Comparison of ENCODE assay signal across 7 mouse cellular contexts in the genomic region with DNA sequence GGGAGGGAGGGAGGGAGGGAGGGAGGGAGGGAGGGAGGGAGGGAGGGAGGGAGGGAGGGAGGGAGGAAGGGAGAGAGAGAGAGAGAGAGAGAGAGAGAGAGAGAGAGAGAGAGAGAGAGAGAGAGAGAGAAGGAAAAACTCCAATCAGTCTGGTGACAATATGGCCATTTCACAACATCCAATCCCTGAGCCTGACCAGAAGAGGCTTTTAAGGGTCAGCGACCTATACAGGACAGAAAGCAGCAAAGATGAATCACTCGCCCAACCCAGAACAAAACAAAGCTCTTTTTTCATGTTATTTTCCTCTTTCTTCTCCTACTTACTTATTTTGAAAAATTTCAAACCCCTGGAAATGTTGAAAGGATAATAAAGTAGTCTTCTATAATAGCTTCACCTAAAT.
DNase-seq lines count a peak whose midpoint lies in the region; ATAC-seq and TF ChIP-seq lines count a peak whose summit lies in the region.
"Not testable (repeated sequence)": the region's sequence is repeated elsewhere in the genome, so short reads cannot be mapped to it uniquely, and the experiment has no call there.

No protein-coding gene starts in this region.

- 48% methylated on average over 2 of the region's 2 CpGs for WGBS in forebrain, embryonic 10.5 days
- 34% methylated on average over 2 of the region's 2 CpGs for WGBS in forebrain, embryonic 14.5 days
- 58% methylated on average over 2 of the region's 2 CpGs for WGBS in hindbrain, embryonic 12.5 days
- 69% methylated on average over 2 of the region's 2 CpGs for WGBS in hindbrain, postnatal 0 days
- 45% methylated on average over 2 of the region's 2 CpGs for WGBS in midbrain, embryonic 13.5 days
- 59% methylated on average over 2 of the region's 2 CpGs for WGBS in midbrain, postnatal 0 days

- H3K9me3 ChIP-seq in forebrain, embryonic 10.5 days; forebrain, embryonic 14.5 days (replicated peaks; ENCODE audit: control insufficient read depth, low read length); hindbrain, embryonic 12.5 days (replicated peaks); hindbrain, postnatal 0 days (ENCODE audit: low read length); midbrain, embryonic 13.5 days; midbrain, postnatal 0 days (ENCODE audit: low read length): not testable (repeated sequence)

- not testable (repeated sequence) for TF ChIP-seq CTCF in hindbrain, postnatal 0 days (IDR thresholded peaks at IDR 0.05; ENCODE audit: low read depth); midbrain, postnatal 0 days (IDR thresholded peaks at IDR 0.05)

- H3K36me3 ChIP-seq in forebrain, embryonic 10.5 days (replicated peaks); forebrain, embryonic 14.5 days (ENCODE audit: control insufficient read depth, insufficient read depth, low read length); hindbrain, embryonic 12.5 days; hindbrain, postnatal 0 days (ENCODE audit: insufficient read depth, low read length); midbrain, embryonic 13.5 days; midbrain, postnatal 0 days (ENCODE audit: insufficient read depth, low read length): not testable (repeated sequence)

- peaks cover 20% of the 10 kb centered on the region for H3K4me1 ChIP-seq in forebrain, embryonic 10.5 days
- not testable (repeated sequence) for H3K4me1 ChIP-seq in forebrain, embryonic 14.5 days (ENCODE audit: control insufficient read depth, insufficient read depth, low read length); hindbrain, embryonic 12.5 days; hindbrain, postnatal 0 days (ENCODE audit: insufficient read depth, low read length); midbrain, embryonic 13.5 days (replicated peaks); midbrain, postnatal 0 days (ENCODE audit: insufficient read depth, low read length)

- H3K27me3 ChIP-seq in forebrain, embryonic 10.5 days (ENCODE audit: poor library complexity, severe bottlenecking); forebrain, embryonic 14.5 days (replicated peaks; ENCODE audit: control insufficient read depth, insufficient read depth, low read length); hindbrain, embryonic 12.5 days; hindbrain, postnatal 0 days (ENCODE audit: insufficient read depth, low read length); midbrain, embryonic 13.5 days; midbrain, postnatal 0 days (ENCODE audit: insufficient read depth, low read length): not testable (repeated sequence)

- ATAC-seq in forebrain, embryonic 14.5 days; hindbrain, postnatal 0 days; midbrain, postnatal 0 days (ENCODE audit: low FRiP score): not testable (repeated sequence)
- ATAC-seq in hindbrain, embryonic 12.5 days (ENCODE audit: low FRiP score): peak; percentile 67; the same call in 1 of the 2 replicates
- ATAC-seq in midbrain, embryonic 13.5 days: peak; percentile 60; the same call in 1 of the 2 replicates

- not testable (repeated sequence) for H3K4me2 ChIP-seq in forebrain, embryonic 14.5 days (ENCODE audit: low read length); hindbrain, embryonic 12.5 days (replicated peaks); hindbrain, postnatal 0 days (ENCODE audit: low read depth, low read length); midbrain, embryonic 13.5 days (replicated peaks); midbrain, postnatal 0 days (ENCODE audit: low read depth, low read length, poor library complexity, severe bottlenecking)

- DNase-seq in MN1 (ENCODE audit: low spot score): peak; percentile 54
- DNase-seq in forebrain, embryonic 10.5 days (ENCODE audit: extremely low spot score, low spot score); hindbrain, postnatal 0 days (ENCODE audit: low spot score); midbrain, postnatal 0 days (ENCODE audit: low spot score): not testable (repeated sequence)
- peak; percentile 21 for DNase-seq in forebrain, embryonic 14.5 days (ENCODE audit: low spot score)

- peak overlapping the region; percentile 14; the same call in 1 of the 2 replicates for H3K4me3 ChIP-seq in forebrain, embryonic 10.5 days
- not testable (repeated sequence) for H3K4me3 ChIP-seq in forebrain, embryonic 14.5 days (ENCODE audit: low read depth, low read length); hindbrain, embryonic 12.5 days; hindbrain, postnatal 0 days (ENCODE audit: low read length); midbrain, embryonic 13.5 days (replicated peaks); midbrain, postnatal 0 days (ENCODE audit: low read depth, low read length)

- not testable (repeated sequence) for H3K9ac ChIP-seq in forebrain, embryonic 14.5 days (ENCODE audit: low read length); hindbrain, embryonic 12.5 days; hindbrain, postnatal 0 days (replicated peaks; ENCODE audit: low read length); midbrain, embryonic 13.5 days (replicated peaks); midbrain, postnatal 0 days (replicated peaks; ENCODE audit: low read length, poor library complexity, severe bottlenecking)

- H3K27ac ChIP-seq in forebrain, embryonic 10.5 days: peak overlapping the region; percentile 77
- H3K27ac ChIP-seq in forebrain, embryonic 14.5 days (ENCODE audit: low read depth, low read length): peak overlapping the region; percentile 52; the same call in 1 of the 2 replicates
- peak overlapping the region; percentile 78 for H3K27ac ChIP-seq in hindbrain, embryonic 12.5 days
- 0 out of 2 replicates have a peak overlapping the region, but pooled peaks have one; percentile 32 for H3K27ac ChIP-seq in hindbrain, postnatal 0 days
- peak overlapping the region; percentile 91 for H3K27ac ChIP-seq in midbrain, embryonic 13.5 days
- peak overlapping the region; percentile 38 for H3K27ac ChIP-seq in midbrain, postnatal 0 days (ENCODE audit: low read depth, low read length)

Comparison
In these comparisons a context has a peak if more than half of its experiments do, and no peak if none do; other contexts are left out.
1. H3K27ac ChIP-seq: peak in every context shown above with its lines; median percentile 91 in midbrain, embryonic 13.5 days; 78 in hindbrain, embryonic 12.5 days; 77 in forebrain, embryonic 10.5 days; 52 in forebrain, embryonic 14.5 days; 38 in midbrain, postnatal 0 days; 32 in hindbrain, postnatal 0 days.